Mouse (Mus musculus): ENCODE measurements around the gene Ywhae.

GRCm38 (mm10) chr11:75684462-75684861 lies 48.2 kb upstream of the Ywhae start:
- TF ChIP-seq CTCF (IDR thresholded peaks at IDR 0.05; ENCODE audit: control insufficient read depth, insufficient read depth, insufficient replicate concordance, low read depth, low read length), result no peak
- no peak for TF ChIP-seq POLR2A (IDR thresholded peaks at IDR 0.05; ENCODE audit: control insufficient read depth, low read depth, low read length)

Data from testis, adult 2 months (tissue).